Mouse (Mus musculus) lung, postnatal 25 days (tissue): ENCODE data around the gene Skint9.
"Not testable (repeated sequence)": the region's sequence is repeated elsewhere in the genome, so short reads cannot be mapped to it uniquely, and the experiment has no call there.

Experiments
- DNase-seq: peaks from one replicate; pipeline ENCODE4 v3.0.0; 2022; ENCODE audit warnings: low spot score

Gene Skint9

DNA sequence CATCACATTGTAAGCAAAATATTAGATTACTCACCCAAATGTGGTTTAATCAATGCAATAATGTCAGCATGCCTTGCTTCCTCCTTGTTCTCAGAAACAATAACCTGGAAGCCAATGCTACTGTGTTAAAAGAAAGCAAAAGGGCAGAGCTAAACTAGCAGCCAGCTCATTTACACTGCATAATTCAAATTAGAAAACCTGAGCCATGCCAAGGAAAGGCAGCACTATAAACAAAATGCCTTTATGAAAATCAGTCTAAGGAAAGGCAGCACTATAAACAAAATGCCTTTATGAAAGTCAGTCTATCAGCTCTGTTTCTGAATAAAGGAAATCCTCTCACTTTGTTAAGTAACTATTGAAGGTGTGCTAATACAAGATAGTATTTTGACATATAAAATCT, at the start of gene Skint9:
Skint9 (minus strand) TSS at position 101 of the 400 bp plus-strand sequence.
- no peak for DNase-seq

DNA sequence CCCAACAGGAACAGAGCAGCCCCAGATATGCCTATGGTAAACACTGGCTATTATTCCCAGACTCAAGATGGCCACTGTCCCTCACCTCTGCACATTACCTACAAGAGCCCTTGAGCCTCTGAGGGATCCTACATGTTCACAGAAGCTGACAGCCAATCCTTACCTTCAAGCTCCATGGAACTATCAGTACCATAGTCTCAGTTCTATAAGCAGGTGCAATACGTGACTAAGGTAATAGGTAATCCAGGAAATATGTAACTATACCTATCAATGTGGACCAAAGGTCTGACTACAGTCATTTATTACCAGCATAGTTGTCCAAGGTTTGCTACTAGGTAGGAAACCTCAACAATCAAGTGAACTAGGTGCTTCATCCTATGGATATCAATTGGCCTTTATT, 1.1 kb downstream of the Skint9 start:
- DNase-seq = no peak

DNA sequence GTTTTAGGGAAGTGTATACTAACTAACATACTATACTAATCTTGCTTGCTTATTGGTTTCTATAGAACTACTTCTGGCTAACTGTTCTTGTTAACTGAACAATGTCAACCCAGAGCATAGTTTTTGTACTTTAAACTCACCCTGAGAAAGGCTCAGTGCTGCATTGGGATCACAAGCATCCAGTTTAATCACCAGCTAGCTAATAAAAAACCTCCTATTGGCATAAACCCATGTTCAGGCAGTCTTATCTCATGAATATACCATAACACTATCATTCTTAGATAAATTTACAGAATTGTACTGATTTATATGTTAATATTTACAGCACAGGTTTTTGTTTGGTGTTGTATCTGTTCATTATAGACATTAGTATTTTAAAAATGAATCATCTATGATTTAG, 1.6 kb downstream of the Skint9 start:
- no peak for DNase-seq

DNA sequence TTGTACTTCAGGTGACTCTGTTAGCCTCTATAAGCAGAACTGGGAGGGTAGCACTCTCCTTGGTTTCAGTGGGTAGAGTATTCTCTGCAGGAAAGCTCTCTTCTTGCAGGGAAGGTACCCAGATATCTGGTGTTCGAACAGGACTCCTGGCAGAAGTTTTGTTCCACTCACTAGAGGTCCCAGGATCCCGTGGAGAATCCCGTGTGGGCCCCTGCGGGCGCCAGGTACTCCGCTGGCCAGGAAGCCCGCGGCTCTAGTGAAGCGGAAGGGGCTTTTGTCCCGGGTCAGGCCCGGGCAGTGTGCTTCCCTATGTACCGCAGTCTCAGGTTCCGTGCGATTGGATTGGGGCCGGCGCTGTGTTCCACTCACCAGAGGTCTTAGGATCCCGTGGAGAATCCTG, 84.7 kb downstream of the Skint9 start:
- DNase-seq = not testable (repeated sequence)
